Mouse (Mus musculus): Measurements from ENCODE around the gene Tmppe.

Gene Tmppe

DNA sequence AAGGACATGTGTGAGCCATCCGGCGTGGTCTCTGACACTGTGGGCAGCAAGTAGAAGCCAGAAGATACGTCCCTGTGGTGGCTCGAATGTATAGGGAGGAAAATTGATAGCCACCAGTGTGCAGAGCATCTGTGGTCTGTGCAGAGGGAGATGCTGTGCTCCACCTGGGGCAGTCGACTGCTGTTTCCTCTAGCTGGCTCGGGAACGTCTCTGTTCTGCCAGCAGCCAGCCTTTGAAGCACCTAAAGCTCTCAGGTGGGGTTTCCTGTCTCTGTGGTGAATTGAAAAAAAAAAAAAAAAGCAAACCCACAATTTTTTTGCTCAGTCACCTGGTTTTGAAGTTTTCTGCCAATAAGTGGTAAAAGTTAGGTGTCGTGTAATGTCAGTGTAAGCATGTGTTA, 42.4 kb downstream of the Tmppe start:
- no peak for DNase-seq (ENCODE audit: low read depth)

GRCm38 (mm10) chr9:114446887-114447286, 46.0 kb downstream of the Tmppe start:
- no peak for DNase-seq (ENCODE audit: low read depth)

GRCm38 (mm10) chr9:114448700-114449099, 47.8 kb downstream of the Tmppe start:
- DNase-seq (ENCODE audit: low read depth), result no peak

GRCm38 (mm10) chr9:114449120-114449754, 48.3 kb downstream of the Tmppe start:
- DNase-seq (ENCODE audit: low read depth), result no peak

GRCm38 (mm10) chr9:114451615-114452014, 50.7 kb downstream of the Tmppe start:
- no peak for DNase-seq (ENCODE audit: low read depth)

- no peak for DNase-seq (ENCODE audit: low read depth)
Observed at GRCm38 (mm10) chr9:114452418-114452817, 51.5 kb downstream of the Tmppe start.

DNA sequence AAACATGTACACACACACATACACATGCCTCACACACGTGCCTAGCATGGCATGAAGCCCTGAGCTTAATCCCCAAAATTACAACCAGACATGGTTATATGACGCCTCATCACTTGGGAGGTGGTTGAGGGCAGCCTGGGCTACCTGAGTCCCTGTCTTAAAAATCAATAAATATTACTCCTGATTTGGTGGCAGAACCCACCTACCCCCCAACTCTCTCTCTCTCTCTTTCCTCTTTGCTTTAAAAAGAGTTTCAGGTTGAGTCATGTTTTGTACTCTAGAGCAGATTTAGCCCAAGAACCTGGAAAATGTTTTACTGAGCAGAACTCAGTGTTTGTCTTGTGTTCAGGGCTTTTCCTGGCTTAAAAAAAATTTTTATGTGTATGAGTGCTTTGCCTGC, 54.5 kb downstream of the Tmppe start:
- no peak for DNase-seq (ENCODE audit: low read depth)

All from fibroblast of lung, adult 2 months (primary cell).